Mouse (Mus musculus) forebrain, embryonic 13.5 days (tissue): ENCODE results near the gene Kat8. TPM values are rescaled to one million over a fixed set of nuclear protein-coding genes. Genes with fewer than 3 reads are reported as not detected.
A peak's percentile ranks its signal among the peaks of the same experiment; 100 is the strongest.
"Not testable (repeated sequence)": the region's sequence is repeated elsewhere in the genome, so short reads cannot be mapped to it uniquely, and the experiment has no call there.

Source experiments
- ATAC-seq: fragments of 200-750 bp; cut with Nextera tagmentation; 2 replicates; pipeline ENCODE4 v1.8.0; 2017
- H3K27ac ChIP-seq: fragments of 300-500 bp; sonication (generic); 2 replicates; pipeline ENCODE4 v1.5.1; 2015; ENCODE audit warnings: inconsistent platforms, mild to moderate bottlenecking, moderate library complexity
- H3K27me3 ChIP-seq: fragments of 300-500 bp; sonication (generic); 2 replicates; pipeline ENCODE4 v1.6.1; 2015; ENCODE audit warnings: mild to moderate bottlenecking, inconsistent platforms
- H3K36me3 ChIP-seq: fragments of 300-500 bp; sonication (generic); 2 replicates; pipeline ENCODE4 v1.6.1; 2015; ENCODE audit warnings: mild to moderate bottlenecking, inconsistent platforms; ENCODE audit not compliant: poor library complexity, severe bottlenecking
- H3K4me1 ChIP-seq: fragments of 300-500 bp; sonication (generic); 2 replicates; pipeline ENCODE4 v1.6.1; 2015; ENCODE audit warnings: inconsistent platforms
- H3K4me2 ChIP-seq: fragments of 300-500 bp; sonication (generic); 2 replicates; pipeline ENCODE4 v1.6.1; 2015; ENCODE audit warnings: inconsistent platforms, mild to moderate bottlenecking, moderate library complexity
- H3K4me3 ChIP-seq: fragments of 300-500 bp; sonication (generic); 2 replicates; pipeline ENCODE4 v1.5.1; 2015; ENCODE audit warnings: mild to moderate bottlenecking, inconsistent platforms
- H3K9ac ChIP-seq: fragments of 300-500 bp; sonication (generic); 2 replicates; pipeline ENCODE4 v1.6.1; 2015; ENCODE audit warnings: mild to moderate bottlenecking, inconsistent platforms
- H3K9me3 ChIP-seq: fragments of 300-500 bp; sonication (generic); replicated peaks from 2 replicates; pipeline ENCODE4 v1.6.1; 2016; ENCODE audit warnings: inconsistent platforms
- WGBS: fragments of 180-500 bp; shearing (Covaris S2); methylation state at CpG from one replicate; pipeline ENCODE4 v1.1.7; 2015; 5-methylcytosine and 5-hydroxymethylcytosine counted together
- polyA plus RNA-seq: library from polyadenylated mRNA; unstranded; fragments of >200 nt; fragmentation: Nextera tagmentation; extraction: Ambion mirVana; gene quantifications from 2 replicates; pipeline ENCODE4 v1.2.1, GENCODE M21; 2015

Kat8 gene
- polyA plus RNA-seq, 1 experiment from 2014 or later: 51.1 TPM

DNA sequence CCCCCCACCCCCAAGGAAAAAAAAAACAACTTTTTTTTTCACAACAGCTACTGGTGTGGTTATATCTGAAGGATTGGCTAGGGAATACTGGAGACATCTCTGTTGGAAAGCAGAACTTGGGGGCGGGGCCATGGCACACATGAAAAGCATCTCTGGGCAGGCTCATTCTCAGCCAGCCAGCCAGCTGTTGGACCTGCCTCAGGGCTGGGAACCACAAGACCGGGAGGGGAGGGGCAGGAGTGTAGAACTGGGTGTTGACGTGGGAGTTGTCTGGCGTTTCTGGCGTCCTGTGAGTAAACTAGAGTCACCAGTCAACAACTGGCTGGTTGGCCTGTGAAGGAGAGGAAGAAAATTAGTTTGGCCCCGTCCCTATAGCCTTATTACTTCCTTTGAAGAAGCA, 26.4 kb upstream of the Kat8 start:
- no peak overlapping the region for H3K27ac ChIP-seq
- H3K4me2 ChIP-seq: no peak overlapping the region
- 0 out of 2 replicates have a peak overlapping the region, but pooled peaks have one; percentile 34 for H3K9ac ChIP-seq
- 73% methylated on average over 6 of the region's 6 CpGs for WGBS
- H3K27me3 ChIP-seq: no peaks in the 10 kb centered on the region
- H3K4me3 ChIP-seq: no peak overlapping the region
- peaks cover 30% of the 10 kb centered on the region for H3K4me1 ChIP-seq
- peaks cover 100% of the 10 kb centered on the region for H3K36me3 ChIP-seq
- H3K9me3 ChIP-seq: no peaks in the 10 kb centered on the region
- no peak for ATAC-seq

DNA sequence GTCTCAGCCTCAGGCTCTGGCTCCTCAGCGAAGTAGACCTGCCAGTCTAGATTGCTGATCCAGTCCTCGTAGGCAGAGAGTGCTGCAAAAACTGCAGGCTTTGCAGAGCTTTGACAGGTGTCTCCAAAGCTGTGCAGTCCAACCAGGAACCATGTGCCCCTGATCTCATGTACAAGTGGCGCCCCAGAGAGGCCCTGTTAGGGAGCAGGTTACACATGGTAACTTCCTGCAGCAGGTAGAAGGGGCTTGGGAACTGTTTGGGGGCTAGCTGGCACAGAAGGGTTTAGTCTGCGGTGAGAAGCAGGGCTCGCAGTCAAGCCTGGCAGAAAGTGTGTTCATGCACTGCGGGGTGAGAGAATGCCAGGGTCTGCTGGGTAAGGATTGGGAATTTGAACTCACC, 25.8 kb upstream of the Kat8 start:
- Histone ChIP-seq H3K36me3 (peaks cover 100% of the 10 kb centered on the region), H3K4me3 (no peak overlapping the region)
- WGBS: 90% methylated on average over 6 of the region's 6 CpGs

DNA sequence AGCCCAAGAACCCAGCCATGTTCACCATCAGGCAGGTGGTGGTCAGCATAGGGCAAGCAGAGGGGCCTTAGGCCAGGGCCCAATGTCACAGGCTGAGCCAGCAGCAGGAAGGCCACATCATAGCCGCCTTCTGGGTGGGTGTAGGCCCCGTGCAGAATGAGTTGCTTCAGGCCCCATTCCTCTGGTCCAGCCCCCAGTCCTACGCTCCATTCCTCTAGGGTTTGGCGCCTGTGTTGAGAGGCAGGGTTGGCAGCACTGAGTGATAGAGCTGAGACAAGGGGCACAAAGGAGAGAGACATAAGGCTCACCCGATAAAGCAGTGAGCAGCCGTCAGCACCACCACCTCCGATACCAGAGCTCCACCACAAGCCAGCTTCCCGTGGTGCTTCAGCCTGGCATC, 25.1 kb upstream of the Kat8 start:
- H3K27me3 ChIP-seq: no peaks in the 10 kb centered on the region
- H3K9me3 ChIP-seq: no peaks in the 10 kb centered on the region
- no peak for ATAC-seq
- H3K4me3 ChIP-seq: no peak overlapping the region
- H3K36me3 ChIP-seq: peaks cover 95% of the 10 kb centered on the region
- WGBS: 85% methylated on average over 8 of the region's 8 CpGs
- H3K9ac ChIP-seq: no peak overlapping the region
- no peak overlapping the region for H3K4me2 ChIP-seq
- peaks cover 30% of the 10 kb centered on the region for H3K4me1 ChIP-seq
- H3K27ac ChIP-seq: no peak overlapping the region

More for the DNA sequence above, 25.8 kb upstream of the Kat8 start:
- Histone ChIP-seq H3K4me2 (no peak overlapping the region), H3K9ac (peak overlapping the region; percentile 34; the same call in 1 of the 2 replicates), H3K27me3 (no peaks in the 10 kb centered on the region), H3K27ac (no peak overlapping the region), H3K4me1 (peaks cover 30% of the 10 kb centered on the region), H3K9me3 (no peaks in the 10 kb centered on the region)
- ATAC-seq: no peak

DNA sequence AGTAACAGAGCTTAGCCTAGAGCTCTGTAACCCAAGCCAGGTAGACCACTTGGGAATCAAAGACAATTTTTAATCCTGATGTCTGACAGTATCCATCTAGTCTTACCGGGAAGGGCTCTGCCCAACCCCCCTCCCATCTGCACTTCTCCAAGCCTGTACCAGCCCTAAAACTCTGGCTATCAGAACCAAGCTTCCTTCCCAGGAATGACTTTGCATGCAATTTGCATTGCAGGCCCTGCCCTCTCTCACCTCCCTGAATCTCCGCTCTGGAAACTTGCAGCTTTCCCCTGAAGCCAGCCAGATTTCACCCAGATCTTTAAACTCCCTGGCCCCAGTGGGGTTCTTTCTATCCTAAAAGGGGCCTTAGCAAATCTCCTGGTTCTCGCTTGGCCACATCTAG, 24.5 kb upstream of the Kat8 start:
- no peaks in the 10 kb centered on the region for H3K27me3 ChIP-seq
- H3K9ac ChIP-seq: no peak overlapping the region
- H3K27ac ChIP-seq: no peak overlapping the region
- 86% methylated on average over 3 of the region's 3 CpGs for WGBS
- no peaks in the 10 kb centered on the region for H3K9me3 ChIP-seq
- ATAC-seq: no peak
- H3K36me3 ChIP-seq: peaks cover 94% of the 10 kb centered on the region
- no peak overlapping the region for H3K4me2 ChIP-seq
- H3K4me1 ChIP-seq: peaks cover 28% of the 10 kb centered on the region
- H3K4me3 ChIP-seq: no peak overlapping the region

DNA sequence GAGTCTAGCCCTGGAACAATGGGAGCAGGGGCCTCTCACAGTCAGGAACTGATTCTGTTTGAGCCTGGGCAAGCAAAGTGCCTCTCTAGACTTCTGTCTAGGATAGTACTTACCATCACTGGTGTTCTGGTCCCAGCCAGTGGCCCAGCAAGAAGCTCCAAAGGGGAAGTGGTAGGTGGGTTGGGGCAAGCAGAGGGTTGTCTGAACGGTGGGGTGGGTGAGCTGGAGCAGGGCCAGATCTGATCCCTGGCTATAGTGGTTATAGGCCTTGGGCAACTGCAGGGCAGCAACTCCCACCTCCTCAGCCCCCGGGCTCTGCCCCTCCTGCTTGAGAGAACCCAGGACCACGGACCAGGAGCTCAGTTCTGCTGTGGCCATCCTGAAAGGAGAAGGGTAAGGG, 23.5 kb upstream of the Kat8 start:
- Histone ChIP-seq H3K9me3 (no peaks in the 10 kb centered on the region), H3K4me3 (no peak overlapping the region), H3K27me3 (no peaks in the 10 kb centered on the region), H3K27ac (no peak overlapping the region), H3K4me1 (peaks cover 18% of the 10 kb centered on the region), H3K4me2 (no peak overlapping the region), H3K36me3 (peaks cover 94% of the 10 kb centered on the region), H3K9ac (no peak overlapping the region)
- 80% methylated on average over 3 of the region's 3 CpGs for WGBS
- no peak for ATAC-seq

DNA sequence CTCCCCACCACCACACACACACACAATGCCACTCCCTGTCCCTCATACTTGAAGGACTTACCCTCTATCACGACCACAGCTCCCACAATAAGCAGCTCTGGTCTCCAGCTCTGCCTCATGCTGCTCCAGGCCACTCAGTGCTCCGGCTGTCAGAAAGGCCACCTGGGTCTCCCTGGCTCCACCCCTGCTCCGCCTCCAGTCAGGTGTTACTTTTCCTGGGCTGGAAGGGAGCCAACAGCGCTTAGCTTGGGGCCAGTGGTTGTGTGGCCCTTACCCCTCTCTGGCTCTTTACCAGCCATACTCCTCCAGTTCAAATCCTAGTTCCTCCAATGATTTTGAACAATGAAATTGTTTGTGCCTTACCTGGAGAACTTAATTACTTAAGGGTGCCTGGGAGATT, 21.5 kb upstream of the Kat8 start, which contains the start of gene Prss53:
TSS of gene Prss53 (minus strand) at position 173 of the 400 bp plus-strand sequence.
- 36% methylated on average over 4 of the region's 4 CpGs for WGBS
- no peak within 1 kb of the TSS for H3K27ac ChIP-seq
- no peak for ATAC-seq
- peaks cover 10% of the 10 kb centered on the region for H3K4me1 ChIP-seq
- H3K9me3 ChIP-seq: no peaks in the 10 kb centered on the region
- no peak within 1 kb of the TSS for H3K4me3 ChIP-seq
- no peak within 1 kb of the TSS for H3K4me2 ChIP-seq
- H3K36me3 ChIP-seq: peaks cover 74% of the 10 kb centered on the region
- no peaks in the 10 kb centered on the region for H3K27me3 ChIP-seq
- no peak within 1 kb of the TSS for H3K9ac ChIP-seq

DNA sequence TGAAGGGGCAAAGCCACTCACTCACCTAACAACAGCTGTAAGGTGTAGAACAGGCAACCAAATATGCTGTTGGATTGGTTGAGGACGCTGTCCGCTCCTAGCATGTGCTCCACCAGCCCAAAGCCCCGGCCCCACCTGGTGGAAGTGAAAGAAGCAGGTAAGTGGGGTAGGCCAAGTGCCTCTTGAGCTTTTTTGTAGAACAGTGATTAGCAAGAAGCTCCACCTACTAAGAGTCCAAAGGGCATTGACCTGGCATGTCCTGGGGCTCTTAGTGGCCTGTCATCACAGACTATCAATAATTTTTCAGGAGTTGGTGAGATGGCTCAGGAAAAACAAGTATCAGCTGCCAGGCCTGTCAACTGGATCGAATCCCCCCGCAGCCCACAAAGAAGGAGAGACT, 17.8 kb upstream of the Kat8 start:
- Histone ChIP-seq H3K4me1 (peaks cover 10% of the 10 kb centered on the region), H3K36me3 (peaks cover 38% of the 10 kb centered on the region), H3K27me3 (no peaks in the 10 kb centered on the region), H3K4me2 (peak overlapping the region; percentile 78), H3K9ac (peak overlapping the region; percentile 66), H3K4me3 (peak overlapping the region; percentile 54), H3K9me3 (no peaks in the 10 kb centered on the region), H3K27ac (no peak overlapping the region)
- 83% methylated on average over 5 of the region's 5 CpGs for WGBS
- no peak for ATAC-seq

DNA sequence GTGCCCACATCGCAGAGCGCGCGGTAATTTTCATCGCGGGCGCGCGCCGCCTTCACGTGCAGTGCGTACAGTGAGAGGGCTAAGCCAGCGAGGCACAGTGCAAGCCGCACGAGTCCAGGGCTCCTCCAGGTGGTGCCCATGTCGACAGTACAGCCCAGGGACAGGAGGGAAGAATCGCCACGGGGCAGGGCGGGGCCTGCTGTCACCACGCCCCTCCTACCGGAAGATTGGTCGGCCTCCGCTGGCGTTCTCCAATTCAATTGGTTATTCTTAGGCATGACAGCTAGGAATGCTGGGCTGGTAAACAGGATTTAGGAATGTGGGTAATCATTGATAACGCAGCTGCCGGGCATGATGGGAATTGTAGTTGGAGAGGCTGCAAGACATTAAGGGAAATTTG, 16.9 kb upstream of the Kat8 start, which contains the start of the genes Gm21974 and Vkorc1:
TSS of gene Gm21974 (minus strand) at position 13 of the 400 bp plus-strand sequence.
TSS of gene Vkorc1 (minus strand) at position 176 of the 400 bp plus-strand sequence.
- Histone ChIP-seq H3K4me1 (peaks cover 10% of the 10 kb centered on the region), H3K27me3 (no peaks in the 10 kb centered on the region), H3K27ac (peak within 1 kb of the TSS; percentile 66), H3K9ac (peak within 1 kb of the TSS; percentile 66), H3K36me3 (peaks cover 28% of the 10 kb centered on the region), H3K4me2 (peak within 1 kb of the TSS; percentile 78), H3K9me3 (no peaks in the 10 kb centered on the region), H3K4me3 (peak within 1 kb of the TSS; percentile 54)
- ATAC-seq: peak; percentile 98
- under 1% methylated on average over 26 of the region's 26 CpGs for WGBS

DNA sequence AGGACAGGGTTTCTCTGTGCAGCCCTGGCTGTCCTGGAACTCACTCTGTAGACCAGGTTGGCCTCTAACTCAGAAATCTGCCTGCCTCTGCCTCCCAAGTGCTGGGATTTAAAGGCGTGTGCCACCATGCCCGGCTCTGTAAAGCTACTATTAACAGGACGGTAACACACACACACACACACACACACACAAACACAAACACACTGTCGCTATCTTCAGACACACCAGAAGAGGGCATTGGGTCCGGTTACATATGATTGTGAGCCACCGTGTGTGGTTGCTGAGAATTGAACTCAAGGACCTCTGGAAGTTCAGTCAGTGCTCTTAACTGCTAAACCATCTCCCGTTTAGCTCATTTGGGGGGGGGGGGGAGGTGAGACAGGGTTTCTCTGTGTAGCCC, 16.4 kb upstream of the Kat8 start:
- ATAC-seq, H3K27me3 ChIP-seq, H3K9me3 ChIP-seq, H3K9ac ChIP-seq, H3K27ac ChIP-seq: not testable (repeated sequence)
- Histone ChIP-seq H3K4me1 (peaks cover 10% of the 10 kb centered on the region), H3K36me3 (peaks cover 23% of the 10 kb centered on the region), H3K4me2 (peak overlapping the region; percentile 78), H3K4me3 (peak overlapping the region; percentile 54; the same call in 1 of the 2 replicates)
- WGBS: 69% methylated on average over 7 of the region's 7 CpGs

DNA sequence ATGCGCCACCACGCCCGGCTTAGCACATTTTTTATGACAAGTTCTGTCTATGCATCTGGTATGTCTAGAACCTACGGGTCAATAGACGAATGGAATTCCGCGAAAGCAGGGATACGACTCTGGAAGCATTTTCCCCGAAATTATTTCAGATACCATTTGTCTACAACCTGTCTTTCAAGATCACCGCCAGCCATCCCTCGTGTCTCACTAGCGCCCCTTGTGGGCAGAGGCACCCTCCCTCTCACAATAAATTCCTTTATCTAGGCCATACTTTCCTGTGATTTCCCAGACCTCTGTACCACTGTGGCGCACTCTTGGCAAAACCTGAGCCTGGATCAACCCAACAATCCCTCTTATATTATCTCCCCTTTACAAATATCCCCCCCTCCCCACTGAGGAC, 15.9 kb upstream of the Kat8 start:
- Histone ChIP-seq H3K4me1 (peaks cover 10% of the 10 kb centered on the region), H3K36me3 (peaks cover 18% of the 10 kb centered on the region), H3K27me3 (no peaks in the 10 kb centered on the region), H3K9me3 (no peaks in the 10 kb centered on the region), H3K4me3 (no peak overlapping the region), H3K9ac (no peak overlapping the region), H3K4me2 (no peak overlapping the region), H3K27ac (no peak overlapping the region)
- WGBS: 62% methylated on average over 13 of the region's 13 CpGs
- ATAC-seq: no peak

DNA sequence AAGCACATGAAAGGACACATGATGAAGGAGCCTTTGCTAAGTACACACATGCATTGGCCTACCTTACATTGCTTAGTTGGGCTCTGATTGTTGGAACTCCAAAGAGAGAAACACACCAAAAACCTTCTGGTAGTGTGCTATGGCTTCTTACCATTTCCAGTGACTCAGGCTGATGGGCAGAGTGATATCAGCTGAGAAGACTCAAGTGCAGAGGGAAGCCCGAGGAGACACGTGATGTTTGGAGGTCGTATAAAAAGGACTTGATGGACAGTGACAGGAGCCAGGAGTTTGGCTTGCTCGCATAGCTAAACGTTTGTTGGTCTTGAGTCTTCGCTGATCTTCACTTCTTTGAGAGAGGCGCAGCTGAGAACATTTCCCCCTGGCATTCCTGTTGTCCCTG, 14.8 kb upstream of the Kat8 start:
- ATAC-seq: no peak
- H3K4me2 ChIP-seq: no peak overlapping the region
- no peak overlapping the region for H3K4me3 ChIP-seq
- no peak overlapping the region for H3K27ac ChIP-seq
- H3K27me3 ChIP-seq: no peaks in the 10 kb centered on the region
- H3K9me3 ChIP-seq: no peaks in the 10 kb centered on the region
- peaks cover 13% of the 10 kb centered on the region for H3K36me3 ChIP-seq
- peaks cover 10% of the 10 kb centered on the region for H3K4me1 ChIP-seq
- H3K9ac ChIP-seq: no peak overlapping the region
- WGBS: 89% methylated on average over 7 of the region's 7 CpGs

DNA sequence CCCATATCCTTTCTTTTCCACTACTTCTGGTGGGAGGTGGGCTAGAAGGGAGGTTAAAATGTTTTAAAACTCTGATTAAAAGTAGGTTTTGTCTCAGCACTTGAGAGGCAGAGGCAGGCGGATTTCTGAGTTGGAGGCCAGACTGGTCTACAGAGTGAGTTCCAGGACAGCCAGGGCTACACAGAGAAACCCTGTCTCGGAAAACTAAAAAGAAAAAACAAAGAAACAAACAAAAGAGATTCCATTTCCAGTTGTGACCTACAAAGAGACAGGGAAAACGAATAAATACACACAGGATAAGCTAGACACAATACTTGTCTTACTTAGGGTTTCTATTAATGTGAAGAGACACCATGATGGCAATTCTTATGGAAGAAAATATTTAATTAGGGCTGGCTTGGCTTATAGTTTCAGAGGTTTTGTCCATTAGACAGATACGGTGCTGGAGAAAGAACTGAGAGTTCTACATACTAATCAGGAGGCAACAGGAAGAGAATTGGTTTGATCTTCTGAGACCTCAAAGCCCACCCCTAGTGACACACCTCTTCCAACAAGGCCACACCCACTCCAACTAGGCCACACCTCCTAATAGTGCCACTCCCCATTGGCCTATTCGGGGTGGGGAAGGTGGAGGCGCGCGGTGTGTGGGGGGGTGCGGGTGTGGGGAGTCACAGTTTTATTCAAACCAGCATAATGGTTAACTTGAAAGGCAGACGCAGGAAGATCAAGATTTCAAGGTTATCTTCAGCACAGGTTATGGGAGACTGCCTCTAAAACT, 13.9 kb upstream of the Kat8 start:
- no peak for ATAC-seq
- Histone ChIP-seq H3K9ac (no peak overlapping the region), H3K27me3 (no peaks in the 10 kb centered on the region), H3K4me1 (peaks cover 10% of the 10 kb centered on the region), H3K36me3 (0 out of 2 replicates have a peak, but pooled peaks cover 5% of the 10 kb centered on the region), H3K9me3 (no peaks in the 10 kb centered on the region), H3K4me2 (no peak overlapping the region), H3K27ac (no peak overlapping the region), H3K4me3 (no peak overlapping the region)
- 38% methylated on average over 10 of the region's 10 CpGs for WGBS
